Mouse (Mus musculus) urinary bladder, postnatal 36 days (tissue): ENCODE results near the gene Hist1h1d.
"Not testable (repeated sequence)": the region's sequence is repeated elsewhere in the genome, so short reads cannot be mapped to it uniquely, and the experiment has no call there.

Experiments
- DNase-seq, 2 experiments: peaks; one replicate each; pipeline ENCODE4 v3.0.0; 2022; ENCODE audit warnings: low spot score in 2 of 2, mixed read lengths in 1 of 2

Hist1h1d gene

GRCm38 (mm10) chr13:23586940-23587225, 33.8 kb downstream of the Hist1h1d start:
- DNase-seq = no peak

GRCm38 (mm10) chr13:23591206-23591605, 38.1 kb downstream of the Hist1h1d start:
- no peak for DNase-seq

DNA sequence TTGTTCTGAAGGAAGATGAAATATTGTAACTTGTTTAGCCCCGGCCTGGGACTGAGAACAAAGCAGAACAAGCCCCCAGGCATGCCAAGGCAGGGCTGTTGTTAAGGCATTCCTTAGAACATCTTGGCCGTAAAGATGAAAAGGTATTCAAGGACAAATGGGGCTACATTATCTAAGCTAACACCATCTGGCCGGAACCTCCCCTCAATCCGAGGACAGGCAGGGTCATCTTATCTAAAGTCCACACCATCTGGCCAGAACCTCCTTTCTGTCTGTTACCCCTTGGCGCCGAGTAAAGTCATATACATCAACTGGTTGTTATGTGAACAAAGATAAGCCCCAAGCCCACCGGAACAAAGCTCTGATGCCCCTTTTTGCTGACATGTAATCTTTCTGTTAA, 38.8 kb downstream of the Hist1h1d start:
- not testable (repeated sequence) for DNase-seq

DNA sequence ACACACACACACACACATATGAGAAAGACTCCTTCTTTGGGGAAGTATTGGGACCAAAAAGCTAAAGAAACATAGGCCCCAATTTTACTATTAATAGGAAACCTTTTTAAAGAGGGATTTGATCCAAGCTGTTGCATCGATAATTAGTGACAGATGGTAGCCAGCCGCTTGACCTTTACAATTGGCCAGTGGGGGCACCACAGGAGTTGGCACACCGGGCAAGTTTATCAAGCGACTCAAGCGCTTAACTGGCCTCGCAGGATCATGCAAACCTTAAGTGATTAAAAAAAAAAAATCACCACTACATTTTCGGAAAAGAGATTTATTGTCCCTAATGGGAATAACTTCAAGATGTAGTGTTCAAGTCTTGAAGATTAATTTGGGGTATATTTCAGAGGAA, 39.6 kb downstream of the Hist1h1d start:
- DNase-seq = no peak

- no peak for DNase-seq
These were observed 40.1 kb downstream of the Hist1h1d start for GRCm38 (mm10) chr13:23593051-23593770.

- no peak for DNase-seq
These were observed 42.1 kb downstream of the Hist1h1d start for GRCm38 (mm10) chr13:23595185-23595584.

DNA sequence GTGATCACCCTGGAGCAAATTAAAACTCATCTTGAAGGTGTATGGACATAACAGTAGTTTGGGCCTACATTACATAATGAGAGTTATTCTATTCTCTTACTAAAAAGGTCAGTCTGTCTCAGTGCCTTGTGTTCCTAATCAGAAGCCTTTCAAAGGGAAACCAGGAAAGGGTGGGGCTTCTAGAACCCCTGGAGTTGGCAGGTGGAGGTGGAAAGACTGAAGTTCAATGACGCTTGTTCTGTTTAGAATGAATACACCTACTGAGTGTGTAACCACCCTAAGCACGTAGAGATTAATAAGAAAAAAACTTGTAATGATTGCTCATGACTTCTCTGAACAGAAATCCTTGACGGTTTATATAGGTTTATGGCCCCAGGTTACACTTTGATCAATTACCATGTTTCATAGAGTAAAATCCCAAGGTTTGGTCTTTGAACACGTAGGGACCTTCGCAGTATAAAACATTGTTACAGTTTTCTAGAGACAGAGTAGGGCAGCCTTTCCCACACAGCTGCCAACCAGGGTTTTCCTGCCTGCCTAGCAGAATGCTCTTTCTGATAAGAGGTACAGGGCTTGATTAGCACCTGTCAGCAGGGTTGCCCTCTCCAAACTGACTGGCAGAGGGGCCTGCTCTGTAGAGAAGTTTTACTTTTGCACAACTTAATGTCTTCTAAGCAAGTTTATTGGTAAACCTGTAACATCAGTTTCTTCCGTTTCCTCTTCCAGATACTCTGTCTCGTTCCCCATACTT, 42.7 kb downstream of the Hist1h1d start:
- no peak for DNase-seq

GRCm38 (mm10) chr13:23597957-23598356, 44.9 kb downstream of the Hist1h1d start:
- peak; percentile 64 to 77 for DNase-seq

GRCm38 (mm10) chr13:23603182-23603699, 50.2 kb downstream of the Hist1h1d start:
- no peak for DNase-seq

DNA sequence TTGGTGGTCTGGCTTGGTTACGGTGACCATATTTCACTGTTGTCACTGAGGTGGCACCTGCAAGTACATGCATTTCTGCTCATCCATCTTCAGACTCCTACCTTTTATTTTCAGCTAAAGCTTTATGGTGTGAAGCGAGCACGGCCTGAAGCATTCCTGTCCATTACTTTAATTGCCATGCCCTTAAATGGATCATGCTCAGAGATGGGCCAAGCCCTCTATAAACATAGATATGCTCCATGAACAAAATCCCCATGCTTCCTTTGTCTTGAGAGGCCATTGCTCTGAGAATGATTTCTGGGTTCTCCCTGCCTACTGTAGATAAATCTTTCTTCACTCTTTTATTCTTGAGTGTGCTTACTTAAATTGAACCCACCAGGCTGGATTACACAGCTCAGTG, 51.4 kb downstream of the Hist1h1d start:
- no peak for DNase-seq

DNA sequence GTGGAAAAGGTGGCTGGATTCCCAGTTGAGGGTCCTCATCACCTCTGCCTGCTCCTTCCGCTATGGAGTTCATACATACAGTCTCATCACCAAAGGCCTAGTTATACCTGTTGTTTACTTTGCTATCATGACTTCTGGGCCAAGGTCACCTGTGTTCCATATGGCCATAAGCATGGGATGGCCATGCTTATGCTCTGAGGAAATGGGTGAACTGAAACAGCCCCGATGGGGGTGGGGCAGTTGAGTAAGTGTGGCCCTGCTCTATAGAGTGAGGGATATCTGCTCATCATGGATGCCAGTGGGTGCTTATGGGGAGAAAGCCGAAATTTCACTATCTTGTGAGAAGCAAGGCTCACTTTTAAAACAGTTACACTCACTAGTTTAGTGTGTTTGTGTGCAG, 52.0 kb downstream of the Hist1h1d start:
- DNase-seq = no peak

DNA sequence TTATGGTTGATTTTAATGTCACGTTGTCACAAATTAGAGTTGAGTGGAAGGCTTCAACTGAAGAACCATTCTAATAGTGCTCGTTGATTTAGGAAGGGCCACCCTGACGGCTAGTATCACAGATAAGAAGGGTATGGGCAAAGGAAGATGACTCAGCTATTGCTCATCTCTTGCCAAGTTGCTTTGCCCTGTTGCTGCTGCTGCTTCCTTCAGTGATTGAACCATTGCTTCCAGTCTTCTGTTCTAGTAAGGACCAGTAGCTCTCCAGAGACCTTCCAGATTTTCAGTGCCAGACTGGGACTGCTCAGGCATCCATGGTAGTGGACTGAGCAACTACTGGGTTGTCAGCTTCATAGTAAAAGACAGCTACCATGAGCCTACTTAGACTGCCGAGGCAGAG, 56.1 kb downstream of the Hist1h1d start:
- no peak for DNase-seq

DNA sequence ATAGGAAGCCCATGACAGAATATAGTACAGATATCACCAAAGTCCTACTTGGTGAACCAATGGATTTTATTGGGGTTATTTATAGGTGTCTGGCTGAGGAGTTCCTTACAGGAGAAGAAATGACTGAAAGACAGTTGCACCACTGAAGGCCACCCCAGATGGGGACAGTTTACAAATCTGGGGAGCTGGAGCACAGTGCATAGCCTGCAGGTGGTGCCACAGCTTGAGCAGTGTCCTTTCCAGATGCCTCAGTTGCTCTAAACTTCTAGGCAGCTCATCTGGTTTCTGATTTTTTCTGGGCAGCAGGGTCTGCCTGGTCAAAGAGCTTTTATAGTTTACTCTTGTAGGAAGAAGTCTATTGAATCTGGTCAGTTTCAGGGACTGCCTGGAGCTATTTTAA, 56.8 kb downstream of the Hist1h1d start:
- DNase-seq = no peak
